Mouse (Mus musculus) heart, adult 18-20 months (tissue): ENCODE measurements at regions not wholly inside any gene's neighbourhood (a gene's known extent, or its start where the extent isn't known, plus 50 kb on each side); places are given as distances from the start of the nearest gene placed in this dataset.
A peak's percentile ranks its signal among the peaks of the same experiment; 100 is the strongest.

ENCODE experiments used
- DNase-seq, 2 experiments: peaks; one replicate each; pipeline ENCODE4 v3.0.0; 2021 to 2022; ENCODE audit warnings: mixed read lengths in 1 of 2

DNA sequence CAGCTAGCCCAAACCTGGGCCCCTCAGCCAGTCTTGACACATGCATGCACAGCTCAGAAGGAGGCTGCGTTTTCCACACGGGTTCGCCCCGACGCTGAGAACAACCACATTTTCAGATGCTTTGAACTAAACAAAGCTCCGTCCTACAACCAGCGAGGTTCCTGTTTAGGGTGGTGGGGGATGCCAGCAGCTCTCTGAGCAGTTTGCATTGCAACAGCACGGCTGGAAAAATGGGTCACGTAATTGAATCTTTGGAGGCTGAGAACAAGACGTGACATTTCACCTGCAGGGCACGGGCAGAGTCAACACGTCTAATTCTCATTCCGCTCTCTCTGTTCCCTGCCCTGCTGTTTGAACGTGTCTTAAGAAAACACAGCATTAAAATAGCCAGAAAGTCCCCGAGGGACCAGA, 119.2 kb downstream of the Syk start:
- no peak for DNase-seq

DNA sequence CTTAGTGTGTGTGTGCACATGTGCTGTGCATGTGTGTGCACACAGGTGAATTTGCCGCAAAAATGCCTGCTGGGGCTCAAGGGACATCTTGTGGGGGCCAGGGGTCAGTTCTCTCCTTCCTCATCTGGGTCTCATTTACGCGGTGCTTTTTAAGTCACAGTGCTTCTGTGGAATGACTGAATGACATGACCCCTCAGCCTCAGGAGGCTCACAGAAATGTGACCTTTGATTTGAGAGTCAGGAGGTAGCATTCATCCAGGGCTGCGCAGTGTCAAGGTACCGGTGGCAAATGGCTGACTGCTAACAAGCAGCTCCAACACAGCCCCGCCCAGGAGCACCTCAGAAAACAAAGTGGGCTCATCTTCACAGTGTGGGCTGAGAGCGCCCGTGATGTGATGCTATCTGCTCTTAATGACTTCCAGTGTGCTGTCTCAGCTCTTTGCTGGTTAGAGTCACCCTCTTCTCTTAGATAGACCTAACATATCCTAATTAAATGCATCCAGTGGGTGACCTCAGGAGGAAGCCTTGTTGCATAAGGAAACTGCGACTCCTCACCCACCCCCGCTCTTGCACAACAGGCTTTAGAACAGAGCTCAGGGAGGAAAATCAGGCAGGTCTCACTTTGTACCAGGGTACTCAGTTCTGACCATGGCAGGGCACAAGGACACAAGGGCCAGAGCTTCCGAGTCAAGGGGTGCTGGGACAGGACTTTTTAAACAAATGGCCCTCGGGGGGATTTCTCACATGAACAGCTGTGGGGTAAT, 120.6 kb downstream of the Syk start:
- DNase-seq = no peak

DNA sequence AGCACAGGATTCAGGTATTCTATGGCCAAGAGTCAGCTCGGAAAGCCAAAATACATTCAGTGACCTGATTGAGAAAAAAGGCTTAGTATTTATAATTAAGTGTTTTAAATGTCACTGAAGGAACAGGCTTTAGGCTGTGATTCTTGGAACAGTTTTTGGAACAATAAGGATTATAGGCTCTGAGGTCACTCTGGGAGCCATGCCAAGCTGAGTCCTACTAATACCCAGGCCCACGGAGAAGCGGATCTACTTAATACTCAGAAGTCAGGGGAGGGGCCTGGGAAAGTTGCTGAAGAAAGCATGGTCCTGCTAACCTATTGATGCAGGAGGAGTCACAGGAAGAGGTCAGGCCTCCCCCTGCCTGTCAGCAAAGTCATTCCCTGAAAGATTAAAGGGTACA, 121.7 kb downstream of the Syk start:
- no peak for DNase-seq

DNA sequence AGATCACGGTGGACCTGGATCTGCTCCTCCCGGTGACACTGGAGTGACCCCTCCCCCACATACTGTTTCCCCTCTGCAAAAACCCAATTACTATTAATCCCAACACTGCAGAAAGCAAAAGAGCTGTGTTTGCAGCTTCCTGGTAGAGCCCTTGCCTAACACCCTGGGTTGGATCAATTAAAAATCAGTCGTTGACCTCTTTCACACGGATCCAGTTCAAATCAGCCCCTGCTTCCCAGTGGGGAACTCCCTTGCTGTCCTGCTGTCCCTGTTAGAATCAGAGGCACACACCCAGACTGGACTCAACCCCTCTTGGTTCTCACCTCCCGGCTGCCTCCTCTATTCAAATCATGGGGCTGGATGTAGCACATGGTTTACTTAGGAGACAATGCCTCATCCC, 126.6 kb downstream of the Syk start:
- no peak for DNase-seq

DNA sequence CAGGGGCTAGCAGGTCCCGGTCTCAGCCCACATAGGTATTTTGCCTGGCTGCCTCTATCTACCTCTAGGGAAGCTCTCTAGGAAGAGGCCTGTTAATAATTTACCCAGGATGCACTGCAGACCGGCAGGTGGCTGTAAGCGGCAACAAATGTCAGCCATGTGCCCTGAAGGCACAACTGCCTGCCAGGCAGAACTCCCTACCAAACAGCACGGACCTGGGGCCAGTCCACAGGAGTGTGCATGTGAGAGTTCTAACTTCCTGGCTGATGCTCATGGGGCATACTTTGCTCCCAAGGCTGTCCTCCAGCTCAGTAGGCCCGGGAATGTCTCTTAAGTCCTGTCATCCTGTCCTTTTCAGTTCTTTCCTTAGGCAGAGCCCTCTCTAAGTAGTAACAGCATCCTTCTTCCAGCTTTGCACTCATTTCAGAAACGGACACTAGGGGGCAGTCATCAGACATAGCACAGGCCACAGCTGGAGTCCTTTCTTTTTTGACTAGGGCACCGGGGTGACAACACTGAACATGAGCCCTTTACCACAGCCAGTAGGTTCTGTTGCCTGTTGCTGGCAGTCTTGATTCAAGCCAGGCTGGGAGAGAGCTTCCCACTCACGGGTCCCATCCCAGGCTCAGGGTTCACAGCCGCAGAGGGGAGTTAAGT, 128.9 kb downstream of the Syk start:
- DNase-seq = peak; percentile 80 to 91

DNA sequence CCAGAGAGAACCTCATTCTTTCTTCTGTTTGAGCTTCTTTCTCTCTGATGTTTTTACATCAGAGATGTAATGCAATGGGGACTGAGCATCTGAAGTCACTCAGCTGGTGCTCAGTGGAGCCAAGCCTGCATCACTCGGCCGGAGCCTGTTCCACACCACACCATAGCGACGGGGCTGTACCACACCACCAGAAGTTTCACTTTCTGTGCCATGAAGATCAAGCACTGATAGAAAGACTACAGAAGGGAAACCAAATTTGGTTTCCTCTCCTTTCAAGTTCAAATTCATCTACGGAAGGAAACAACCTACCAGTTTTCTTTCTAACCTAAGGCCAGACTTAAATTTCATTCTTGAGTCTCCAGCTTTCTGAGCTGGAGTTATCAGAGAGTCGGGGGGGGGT, 138.5 kb downstream of the Syk start:
- DNase-seq = no peak

DNA sequence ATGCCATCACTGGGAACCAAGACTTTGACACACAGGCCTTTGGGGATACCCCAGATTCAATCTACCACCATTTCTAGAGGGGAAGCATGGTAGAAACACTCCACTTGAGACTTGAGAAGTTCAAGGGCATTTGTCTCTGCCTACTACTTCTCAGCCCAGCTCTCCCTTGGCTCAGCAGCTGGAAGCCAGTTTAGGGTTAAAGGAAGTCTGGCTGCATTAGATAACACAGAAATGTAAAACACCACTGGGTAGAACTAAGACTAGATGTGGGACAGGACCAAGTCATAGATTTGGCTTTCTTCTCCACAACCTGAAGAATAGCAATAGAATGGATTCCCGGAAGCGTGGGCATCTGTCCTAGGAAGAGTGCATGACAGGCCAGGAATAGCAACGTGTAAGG, 139.7 kb downstream of the Syk start:
- no peak for DNase-seq

DNA sequence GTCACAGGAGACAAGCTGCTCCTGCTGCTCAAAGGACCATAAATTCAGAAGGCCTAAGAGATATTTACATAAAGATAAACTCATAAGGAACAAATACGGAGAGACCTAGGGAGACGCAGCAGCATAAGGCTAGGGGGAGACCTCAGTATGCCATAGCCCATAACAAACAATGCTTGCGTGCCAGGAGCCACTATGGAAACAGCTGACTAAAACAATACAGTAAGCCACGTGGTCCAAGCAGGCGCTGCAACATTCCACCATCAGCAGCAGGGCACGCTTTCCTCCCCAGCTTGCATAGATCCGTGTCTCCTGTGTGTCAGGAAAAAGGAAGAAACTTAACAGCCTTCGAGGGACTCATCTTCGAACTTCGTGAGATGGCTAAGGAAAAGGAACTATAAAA, 143.1 kb downstream of the Syk start:
- DNase-seq = no peak

DNA sequence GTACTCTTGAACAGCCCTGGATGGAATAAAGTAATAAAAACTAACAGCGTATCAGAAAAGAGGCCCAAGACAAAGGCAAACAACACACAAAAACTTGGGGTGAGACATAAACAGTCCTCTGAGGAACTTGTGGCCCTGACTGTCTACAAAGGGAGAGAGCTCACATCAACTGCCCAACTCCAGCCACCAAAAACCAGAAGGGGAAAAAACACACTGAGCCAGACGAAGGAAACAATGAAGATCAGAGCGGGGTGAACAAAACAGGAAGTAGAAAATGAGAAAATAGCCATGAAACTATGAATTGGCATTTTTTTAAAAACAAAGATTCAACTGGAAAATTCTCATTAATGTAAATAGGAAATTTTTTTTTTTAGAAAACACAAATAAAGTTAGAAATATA, 143.6 kb downstream of the Syk start:
- no peak for DNase-seq

DNA sequence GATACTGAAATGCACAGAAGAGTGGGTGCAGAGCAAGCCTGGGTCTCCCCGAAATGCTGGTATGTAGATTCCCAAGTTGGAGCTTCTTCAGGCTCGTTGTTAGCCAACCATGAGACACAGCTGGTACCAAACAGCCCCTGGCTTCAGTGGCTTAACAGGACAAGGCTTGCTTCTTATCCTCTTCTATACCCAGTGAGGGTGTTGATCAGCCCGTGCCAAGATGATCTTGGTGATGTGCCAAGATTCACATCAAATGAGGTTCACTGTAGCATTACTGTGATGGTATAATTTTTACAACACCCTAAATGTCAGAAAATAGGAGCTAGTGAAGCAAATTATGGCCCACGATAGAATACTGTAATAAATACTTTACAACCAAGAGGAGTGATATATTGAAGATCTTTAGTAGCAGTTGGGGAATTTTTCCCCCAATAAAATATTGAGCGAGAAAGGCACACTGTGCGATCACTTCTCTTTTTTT, 152.5 kb downstream of the Syk start:
- DNase-seq = no peak

DNA sequence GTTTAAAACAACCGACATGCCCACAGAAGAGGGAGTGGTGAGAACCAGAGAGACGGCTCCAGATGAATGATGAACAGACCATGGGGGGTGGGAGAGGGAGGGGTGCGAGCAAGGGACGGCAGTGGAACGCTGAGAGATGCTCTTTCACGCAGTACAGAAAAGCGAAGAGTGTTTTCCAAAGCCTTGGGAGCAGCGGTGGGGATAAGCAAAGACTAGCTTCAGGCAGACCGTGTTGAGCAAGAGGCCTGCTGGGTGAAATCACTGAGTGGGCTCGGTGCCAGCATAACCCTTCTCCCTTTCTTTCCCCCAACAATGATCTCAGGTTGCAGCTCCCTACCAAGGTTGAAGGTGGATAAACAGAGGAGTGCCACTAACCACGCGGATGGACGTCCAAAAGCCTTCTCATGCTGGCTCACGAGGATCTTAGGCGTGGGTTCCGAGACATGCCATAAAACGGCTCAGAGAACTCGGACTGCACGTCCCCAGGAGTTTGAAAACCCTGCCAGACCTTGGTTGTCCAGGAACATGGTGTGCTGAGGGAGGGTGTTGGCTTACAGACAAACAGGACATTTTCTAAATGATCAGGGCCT, 153.1 kb downstream of the Syk start:
- peak; percentile 61 to 83 for DNase-seq

DNA sequence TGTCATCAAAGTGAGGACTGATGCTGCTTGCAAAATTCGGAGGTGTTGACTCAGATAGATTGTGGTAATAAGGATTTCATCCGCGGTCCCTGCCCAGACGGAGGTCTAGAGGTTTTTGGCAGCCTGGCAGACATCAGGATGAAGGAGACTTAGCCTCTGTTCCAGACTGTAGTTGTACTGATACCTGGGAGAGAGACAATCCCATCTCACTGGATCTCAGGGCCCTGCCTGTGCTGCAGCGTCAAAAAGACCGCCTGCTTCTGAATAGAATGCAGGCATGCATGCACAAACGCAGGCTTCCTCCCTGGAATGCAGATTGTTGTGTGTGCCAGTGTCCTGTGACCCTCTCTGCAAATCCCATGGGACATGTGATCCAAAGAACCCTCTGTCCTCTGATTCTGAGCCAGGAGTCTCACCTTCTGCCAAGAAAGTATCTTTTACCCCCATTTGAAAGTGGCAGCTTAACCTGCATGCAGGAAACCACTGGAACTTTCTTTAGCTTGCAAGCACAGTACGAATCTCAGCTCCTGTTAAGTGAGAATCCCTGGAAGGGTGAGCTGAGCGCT, 155.2 kb downstream of the Syk start:
- DNase-seq = peak; percentile 67 to 73

DNA sequence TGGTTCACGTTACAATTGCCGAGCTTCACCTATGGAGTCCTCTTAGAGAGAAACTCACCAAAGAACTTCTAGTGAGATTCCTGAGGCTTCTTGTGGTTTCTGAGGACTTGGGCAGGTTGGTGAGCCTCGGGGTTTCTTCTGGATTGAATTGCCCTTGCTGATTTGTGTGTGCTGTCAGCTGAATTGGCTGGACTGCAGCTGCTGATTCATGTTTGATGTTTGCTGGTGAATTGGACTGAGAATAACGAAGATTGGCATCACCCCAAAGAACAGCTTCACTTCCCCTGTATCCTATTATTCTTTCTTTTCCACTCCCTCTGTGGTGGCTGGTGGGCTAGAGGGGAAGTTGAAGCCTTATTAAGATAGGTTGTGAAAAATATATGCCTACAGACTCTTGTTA, 158.4 kb downstream of the Syk start:
- DNase-seq = no peak

DNA sequence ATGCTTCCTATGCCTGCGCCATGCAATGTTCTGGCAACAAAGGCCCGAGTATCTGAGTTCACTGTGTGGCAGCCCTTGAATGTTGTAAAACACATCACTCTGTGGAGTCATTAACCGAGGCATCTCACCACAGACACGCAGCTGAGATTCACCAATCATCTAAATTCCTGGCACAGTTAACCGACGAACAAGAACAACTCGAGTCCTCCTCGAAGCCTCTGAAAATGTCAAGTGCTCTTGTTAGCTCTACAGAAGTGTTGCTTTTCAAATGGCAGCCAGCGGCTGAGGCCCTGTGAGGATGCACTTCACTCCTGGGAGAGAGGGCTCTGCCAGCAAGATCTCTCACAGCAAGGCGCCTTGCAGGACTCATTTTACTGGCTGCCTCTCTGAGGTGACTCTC, 173.0 kb downstream of the Syk start:
- DNase-seq = no peak

DNA sequence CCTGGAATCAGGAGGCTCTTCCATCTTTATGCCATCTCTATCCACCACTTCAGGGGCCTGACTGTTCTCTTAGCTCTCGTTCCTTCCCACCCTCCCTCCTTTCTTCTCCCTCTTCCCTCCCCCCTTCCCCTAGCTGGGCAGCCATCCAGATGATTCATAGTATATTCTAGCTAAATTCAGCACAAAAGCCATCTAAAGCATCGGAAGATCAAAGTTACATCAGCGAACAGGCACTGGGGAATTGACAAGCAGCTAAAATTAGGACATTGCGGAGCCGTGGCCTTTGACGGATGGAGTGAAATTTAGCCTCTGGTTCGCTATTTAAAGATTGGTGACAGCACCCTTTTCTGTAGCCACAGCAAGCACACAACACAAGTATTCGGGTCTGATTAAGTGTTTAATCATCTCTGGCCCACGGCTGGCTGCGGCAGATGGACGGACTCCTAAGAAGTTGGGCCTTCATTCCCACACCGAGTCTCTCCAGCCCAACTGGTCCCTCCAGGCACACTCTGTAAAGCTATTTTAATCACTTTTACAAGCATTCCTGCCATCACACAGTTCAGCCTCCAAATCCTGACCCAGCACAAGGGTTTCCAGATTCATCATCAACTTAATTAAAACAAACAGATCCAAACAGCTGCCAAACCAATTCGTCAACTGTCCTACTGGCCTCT, 163.8 kb downstream of the Auh start:
- DNase-seq = peak; percentile 62 to 76

DNA sequence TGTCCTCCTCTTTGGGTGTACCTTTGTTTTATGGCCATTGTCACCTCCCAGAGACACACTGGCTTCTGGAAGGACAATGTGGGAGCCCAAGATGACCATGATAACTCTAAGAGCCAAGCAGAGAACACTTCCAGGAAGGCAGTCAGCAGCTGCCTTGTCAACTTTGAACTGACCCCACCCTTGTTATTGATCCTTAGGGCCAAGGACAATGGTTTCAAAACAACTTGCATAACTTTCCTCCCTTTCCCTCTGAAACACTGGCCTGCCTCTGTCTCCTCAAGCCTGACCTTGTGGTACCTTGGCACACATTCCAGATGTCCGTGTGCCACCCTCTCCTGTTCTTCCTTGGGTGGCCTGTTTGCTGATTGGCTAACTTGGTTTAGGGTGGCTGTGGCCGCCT, 163.2 kb downstream of the Auh start:
- DNase-seq = peak; percentile 22 to 29

DNA sequence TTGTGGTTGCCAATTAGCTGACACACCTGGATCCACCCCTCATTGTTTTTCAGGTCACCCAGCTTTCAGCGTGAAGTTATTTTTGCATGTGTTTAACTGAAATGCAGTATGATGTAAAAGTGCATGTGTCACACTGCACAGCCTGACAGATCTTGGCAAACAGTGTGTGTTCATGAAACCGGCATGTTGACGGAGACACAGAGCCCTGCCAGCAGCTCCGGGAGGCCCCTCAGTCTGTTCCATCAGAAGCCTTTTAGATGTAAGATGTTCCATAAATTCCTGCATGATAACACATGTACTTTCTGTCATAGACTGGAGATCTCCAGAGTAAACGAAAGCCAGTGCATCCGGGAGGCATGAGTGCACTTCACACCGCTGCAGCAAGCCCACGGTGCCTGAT, 159.5 kb downstream of the Auh start:
- DNase-seq = no peak

DNA sequence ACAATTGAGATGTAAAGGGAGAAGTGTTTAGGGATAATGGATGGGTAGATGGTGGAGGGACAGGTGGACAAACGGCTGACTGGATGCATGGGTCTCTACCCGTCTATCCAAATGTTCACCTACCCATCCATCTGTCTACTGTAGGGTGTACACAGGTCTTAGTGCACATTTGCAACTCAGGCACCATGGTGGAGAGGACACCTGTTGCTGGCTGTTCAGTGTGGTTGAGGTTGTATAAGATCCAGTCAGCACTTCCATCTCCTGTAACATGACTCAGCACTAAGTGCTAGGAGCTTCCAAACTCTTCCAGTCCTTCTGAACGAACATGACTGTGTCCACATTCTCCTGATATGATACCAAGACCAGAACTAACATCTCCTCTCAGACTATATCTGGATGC, 158.0 kb downstream of the Auh start:
- no peak for DNase-seq

DNA sequence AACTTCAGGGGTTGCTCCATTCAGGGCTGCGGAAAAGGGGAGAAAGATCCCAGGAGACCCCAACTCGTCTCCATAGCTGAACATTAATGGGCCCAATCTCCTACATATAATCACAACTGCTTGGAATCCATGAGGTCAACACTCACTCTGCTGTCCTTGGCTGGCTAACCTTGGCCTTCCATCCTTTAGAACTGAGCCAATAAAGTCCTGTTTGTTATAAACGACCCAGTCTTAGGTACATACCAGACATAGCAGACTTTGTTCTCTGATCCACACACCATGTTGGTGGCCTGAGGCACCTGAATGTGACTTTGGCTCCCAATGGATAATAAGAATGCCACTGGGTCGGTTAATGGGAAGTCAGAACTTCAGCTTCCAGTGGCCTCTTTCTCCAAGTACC, 157.4 kb downstream of the Auh start:
- no peak for DNase-seq

DNA sequence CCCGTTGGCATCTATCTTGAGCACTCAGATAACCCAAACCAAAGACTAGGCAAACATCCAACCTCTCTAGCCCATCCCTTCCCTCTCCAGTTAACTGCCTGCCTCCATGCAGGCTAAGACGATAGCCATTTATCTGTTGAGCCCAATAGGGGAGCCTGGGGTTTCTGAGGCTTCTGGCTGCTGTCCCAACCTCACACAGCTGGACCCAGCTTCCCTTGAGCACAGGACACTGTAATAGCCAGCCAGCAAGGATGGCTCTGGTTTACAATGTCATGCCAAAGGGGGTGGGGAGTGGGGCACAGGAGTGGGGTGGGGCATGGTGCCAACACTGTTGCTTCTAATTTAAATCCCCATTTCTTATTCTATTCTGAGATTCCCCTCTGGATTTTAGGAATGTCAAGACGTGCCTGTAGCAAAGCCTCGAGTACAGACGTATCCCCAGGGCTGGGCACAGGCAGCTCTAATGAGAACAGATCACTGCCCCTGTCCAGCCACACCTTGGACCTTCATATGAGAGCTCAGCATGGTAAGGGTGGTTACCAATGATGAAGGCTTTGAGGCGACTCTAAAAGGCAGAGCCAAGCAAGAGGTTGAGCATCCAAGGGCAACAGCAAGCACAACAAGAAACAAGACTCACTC, 152.0 kb downstream of the Auh start:
- peak; percentile 20 to 30 for DNase-seq

DNA sequence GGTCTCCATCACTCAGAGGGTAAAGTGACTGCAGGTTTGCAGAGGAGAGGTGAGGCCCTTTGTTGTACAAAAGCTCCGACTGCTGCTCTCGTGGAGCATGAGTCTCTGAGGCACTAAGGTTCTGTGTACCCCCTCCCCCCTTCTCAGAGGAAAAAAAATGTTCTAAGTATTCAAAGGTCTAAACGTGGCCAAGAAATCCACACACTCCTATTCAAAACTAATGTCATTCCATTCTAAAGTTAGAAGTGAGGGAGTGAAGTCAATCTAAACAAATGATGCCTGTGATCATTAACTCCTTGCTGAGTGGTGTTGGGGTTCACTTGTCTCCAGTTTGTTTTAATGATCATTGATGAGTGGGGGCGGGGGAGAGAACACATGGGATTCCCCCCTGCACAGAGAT, 150.6 kb downstream of the Auh start:
- DNase-seq = no peak
